Mouse (Mus musculus): ENCODE data around the gene Kcnh4.

DNA sequence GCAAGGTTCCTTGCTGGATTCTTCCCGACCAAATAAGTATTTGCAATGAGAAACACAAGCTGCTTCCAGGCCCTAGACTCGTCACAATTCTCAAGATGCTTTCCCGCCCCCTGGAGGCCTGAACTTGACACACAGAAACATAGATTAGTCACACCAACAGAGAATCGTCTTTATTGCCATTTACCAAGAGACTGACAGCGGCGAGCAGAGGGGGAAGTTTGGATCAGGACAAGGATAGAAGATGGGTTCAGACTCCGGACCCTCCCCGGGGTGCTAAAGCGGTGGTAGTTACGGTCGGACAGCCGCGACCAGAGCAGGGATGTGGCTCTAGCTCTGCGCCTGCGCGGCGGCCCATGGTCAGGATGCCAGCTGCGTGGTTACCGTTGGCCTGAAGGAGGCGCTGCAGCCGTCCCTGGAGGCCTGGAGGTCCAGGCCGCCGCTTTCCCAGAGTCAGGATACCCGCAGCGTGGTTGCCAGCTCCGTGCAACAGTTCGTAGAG lies 1.9 kb upstream of the Kcnh4 start:
- TF ChIP-seq CTCF (IDR thresholded peaks at IDR 0.05; ENCODE audit: low read depth) = peak; percentile 71
- no peak for TF ChIP-seq EP300 (IDR thresholded peaks at IDR 0.05; ENCODE audit: low read depth)

All from heart, postnatal 0 days (tissue).